ENCODE assay signal across 23 mouse cellular contexts in the genomic region with DNA sequence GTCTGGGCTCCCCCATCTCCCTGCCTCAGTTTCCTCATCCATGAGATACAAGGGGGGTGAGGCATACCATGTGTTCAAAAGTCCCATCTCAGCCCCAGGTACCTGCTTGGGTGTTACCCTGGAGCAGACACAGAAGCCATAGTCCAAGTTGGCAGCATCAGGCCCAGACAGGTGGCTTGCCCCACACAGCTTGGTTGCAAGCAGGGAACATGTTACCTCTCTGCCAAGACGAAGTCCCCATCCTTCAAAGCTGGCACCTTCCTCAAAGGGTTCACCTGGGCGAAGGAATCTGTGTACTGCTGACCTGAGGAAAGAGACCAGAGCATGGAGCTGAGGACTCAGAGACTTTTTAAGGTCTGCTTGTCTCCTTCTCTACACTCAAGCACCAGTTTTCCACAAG. TPM values are rescaled to one million over a fixed set of nuclear protein-coding genes. Genes with fewer than 3 reads are reported as not detected.
"Had no signal": no experiment of that assay in that cellular context is flagged by ENCODE, and none has a peak within 500 bp of the region (broad histone marks: within the 10 kb centered on the region; RNA-seq: fewer than 3 reads in every experiment).

No protein-coding gene starts in this region.

- H3K4me3 ChIP-seq: lung, embryonic 15.5 days; megakaryocyte, embryonic 14.5 days; midbrain, embryonic 13.5 days; midbrain, embryonic 15.5 days; neural tube, embryonic 12.5 days; stomach, embryonic 15.5 days had no signal

- H3K27me3 ChIP-seq: stomach, embryonic 15.5 days had no signal

- H3K9ac ChIP-seq: lung, embryonic 15.5 days; midbrain, embryonic 13.5 days; midbrain, embryonic 15.5 days; neural tube, embryonic 12.5 days; stomach, embryonic 15.5 days had no signal

- H3K36me3 ChIP-seq: lung, embryonic 15.5 days; midbrain, embryonic 13.5 days; midbrain, embryonic 15.5 days; neural tube, embryonic 12.5 days; stomach, embryonic 15.5 days had no signal

- DNase-seq: lung, adult 2 months; lung, postnatal 14 days; lung, postnatal 36 days; right cerebral cortex, postnatal 14 days; thymus, adult 2 months; thymus, postnatal 25 days; thymus, postnatal 4 days had no signal

- H3K27ac ChIP-seq: lung, embryonic 15.5 days; macrophage; midbrain, embryonic 13.5 days; midbrain, embryonic 15.5 days; neural tube, embryonic 12.5 days; stomach, embryonic 15.5 days; stomach, postnatal 0 days had no signal

RNA-seq across cellular contexts. Expression of a gene that starts 2.9 kb away (rescaled TPM):
- total RNA-seq: megakaryocyte progenitor cell, adult 5-6 weeks; midbrain, postnatal 0 days; monocyte, adult 5-6 weeks; neutrophil, adult 5-6 weeks had no signal
- polyA plus RNA-seq: lung, adult 2 months; lung, embryonic 15.5 days; lung, postnatal 0 days; macrophage; midbrain, embryonic 11.5 days; midbrain, embryonic 13.5 days; midbrain, embryonic 15.5 days; midbrain, postnatal 0 days; neural tube, embryonic 12.5 days; neural tube, embryonic 14.5 days; spleen, adult 2 months; thymus, adult 2 months had no signal

RNA-seq across cellular contexts. Expression of a gene that starts 3.3 kb away (rescaled TPM):
- total RNA-seq: neutrophil, adult 5-6 weeks had no signal
- polyA plus RNA-seq: neural tube, embryonic 14.5 days had no signal

RNA-seq across cellular contexts. Expression of a gene that starts 20.5 kb away (rescaled TPM):
- total RNA-seq: monocyte, adult 5-6 weeks; neutrophil, adult 5-6 weeks had no signal
